Mouse (Mus musculus) layer of hippocampus, adult 9-10 months (tissue): ENCODE measurements around the gene Olfr1019.

ENCODE experiments used
- DNase-seq: peaks from one replicate; pipeline ENCODE4 v3.0.0; 2022; ENCODE audit warnings: low spot score

Gene Olfr1019

DNA sequence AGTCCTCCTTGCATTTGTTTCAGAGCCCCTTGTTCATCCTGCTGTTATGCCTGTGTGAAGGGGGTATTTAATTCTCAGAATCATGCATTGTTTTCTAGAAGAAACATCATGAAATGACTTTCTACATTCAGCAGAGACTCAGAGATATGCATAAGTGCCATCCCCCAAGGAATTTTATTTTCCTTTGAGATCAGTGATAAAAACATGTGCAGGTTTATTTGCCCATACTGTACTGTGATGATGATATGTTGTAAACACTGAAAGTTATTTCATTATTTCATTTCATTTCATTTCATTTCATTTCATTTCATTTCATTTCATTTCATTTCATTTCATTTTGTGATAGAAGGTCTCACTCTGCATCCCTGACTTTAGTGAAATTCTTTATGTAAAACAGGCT, at the start of gene Olfr1019:
Olfr1019 (minus strand) TSS at position 101 of the 400 bp plus-strand sequence.
- DNase-seq: no peak

DNA sequence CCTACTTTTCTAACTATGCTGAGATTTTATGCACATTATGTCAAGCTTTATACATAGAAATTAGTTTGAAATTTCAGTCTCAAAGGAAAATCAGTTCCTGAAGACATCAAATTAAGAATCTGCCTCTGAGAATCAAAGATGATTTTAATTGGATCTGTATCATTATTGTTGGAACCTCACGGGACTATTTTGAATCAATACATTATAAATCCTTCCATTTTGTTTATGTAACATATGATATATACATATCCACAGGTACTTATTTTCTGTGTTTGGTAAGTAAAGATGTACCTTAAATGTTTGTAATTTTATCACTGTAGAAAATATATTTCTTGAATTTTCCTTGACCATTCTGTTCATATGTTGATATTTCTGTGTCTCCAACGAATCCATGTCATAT, 40.1 kb upstream of the Olfr1019 start, which contains the start of gene Olfr1023:
Olfr1023 (plus strand) TSS at position 301 of the 400 bp plus-strand sequence.
- no peak for DNase-seq

DNA sequence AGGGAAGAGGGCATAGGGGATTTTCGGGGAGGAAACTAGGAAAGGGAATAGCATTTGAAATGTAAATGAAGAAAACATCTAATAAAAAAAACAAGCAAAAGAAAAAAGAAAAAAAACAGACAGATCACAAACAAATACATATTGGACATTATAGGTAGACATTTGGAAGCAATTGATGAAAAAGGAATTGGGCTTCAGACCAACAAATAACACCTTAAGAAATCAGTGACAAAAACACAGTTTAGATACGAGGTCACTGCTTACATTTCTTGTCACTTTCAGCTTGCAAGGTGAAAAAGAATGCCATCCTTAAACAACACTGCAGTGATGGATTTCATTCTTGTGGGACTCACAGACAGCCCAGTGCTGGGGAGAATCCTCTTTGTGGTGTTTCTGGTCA, 23.0 kb upstream of the Olfr1019 start, which contains the start of gene Olfr1022:
Olfr1022 (plus strand) TSS at position 301 of the 400 bp plus-strand sequence.
- no peak for DNase-seq

DNA sequence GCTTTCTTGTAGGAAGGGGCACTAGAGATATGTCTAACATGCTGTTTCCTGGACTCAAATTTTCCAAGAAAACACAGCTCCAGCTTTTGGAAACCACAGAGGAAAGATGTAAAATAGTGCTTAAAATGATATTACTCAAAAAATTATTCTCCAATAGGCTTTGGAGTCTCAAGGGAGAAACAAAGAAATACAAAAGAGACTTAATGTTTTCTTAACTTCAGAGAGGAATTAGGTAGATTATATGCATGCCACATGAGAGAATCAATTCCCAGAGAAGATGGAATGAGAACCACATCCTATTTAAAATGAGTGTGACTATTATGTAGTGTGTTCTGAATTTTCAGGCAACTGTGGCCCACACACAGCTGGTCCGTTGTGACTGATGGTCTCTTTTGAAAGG, 1.4 kb upstream of the Olfr1019 start, which contains the start of gene Olfr1020:
Olfr1020 (plus strand) TSS at position 301 of the 400 bp plus-strand sequence.
- no peak for DNase-seq

DNA sequence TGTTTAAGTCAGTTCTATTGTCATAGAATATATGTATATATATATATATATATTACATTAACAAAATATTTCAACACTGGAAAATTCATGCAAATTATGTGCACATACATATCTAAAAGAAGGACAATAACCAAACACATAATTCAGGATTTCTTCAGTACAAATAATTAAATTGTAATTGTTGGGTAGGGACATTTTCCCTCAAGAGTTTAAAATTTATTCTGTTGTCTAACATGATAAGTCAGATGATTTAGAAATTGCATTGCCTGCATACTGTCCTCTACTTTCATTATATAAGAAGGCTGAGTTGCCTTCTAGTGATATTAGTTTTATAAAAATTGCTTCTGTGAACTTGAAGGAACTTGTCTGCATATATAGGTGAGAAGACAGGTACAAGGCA, 27.1 kb downstream of the Olfr1019 start, which contains the start of gene Olfr1018:
Olfr1018 (plus strand) TSS at position 301 of the 400 bp plus-strand sequence.
- DNase-seq: no peak

DNA sequence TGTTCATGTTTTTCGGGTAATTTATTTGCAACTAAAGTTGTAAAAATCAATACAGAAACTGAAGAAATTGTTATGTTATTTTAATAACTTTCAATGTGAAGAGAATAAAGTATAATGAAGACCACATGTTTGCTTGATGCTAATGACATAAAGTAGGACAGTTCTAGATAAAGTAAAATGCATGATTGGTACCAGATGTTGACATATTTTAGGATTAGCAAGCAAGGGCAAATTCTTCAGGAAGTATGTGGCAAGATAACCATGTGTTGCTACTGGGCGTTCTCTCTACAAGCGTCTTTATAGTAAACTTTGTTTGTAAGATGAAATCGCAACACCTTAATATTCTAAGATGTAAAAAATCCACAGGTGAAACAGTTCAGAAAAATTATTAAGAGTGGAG, 40.8 kb downstream of the Olfr1019 start:
- DNase-seq: no peak

DNA sequence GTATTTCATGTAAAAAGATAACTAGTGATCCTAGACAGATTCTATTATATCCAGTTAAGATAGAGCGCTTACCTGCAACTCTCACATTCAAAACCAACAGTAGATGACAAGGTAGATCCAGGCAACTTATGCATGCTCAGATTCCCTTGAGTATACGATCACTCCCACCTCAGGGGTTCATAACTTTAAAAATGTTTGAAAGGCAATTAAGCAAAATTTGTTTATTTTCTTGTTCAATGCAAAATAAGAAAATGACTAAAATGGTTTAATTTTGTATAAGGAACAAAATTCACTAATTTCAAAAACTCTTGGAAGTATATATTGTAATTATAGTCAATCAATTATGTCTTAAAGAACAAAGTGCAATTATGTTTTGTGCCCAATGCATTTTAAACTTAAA, 42.8 kb downstream of the Olfr1019 start, which contains the start of gene Olfr1016:
Olfr1016 (minus strand) TSS at position 101 of the 400 bp plus-strand sequence.
- no peak for DNase-seq

DNA sequence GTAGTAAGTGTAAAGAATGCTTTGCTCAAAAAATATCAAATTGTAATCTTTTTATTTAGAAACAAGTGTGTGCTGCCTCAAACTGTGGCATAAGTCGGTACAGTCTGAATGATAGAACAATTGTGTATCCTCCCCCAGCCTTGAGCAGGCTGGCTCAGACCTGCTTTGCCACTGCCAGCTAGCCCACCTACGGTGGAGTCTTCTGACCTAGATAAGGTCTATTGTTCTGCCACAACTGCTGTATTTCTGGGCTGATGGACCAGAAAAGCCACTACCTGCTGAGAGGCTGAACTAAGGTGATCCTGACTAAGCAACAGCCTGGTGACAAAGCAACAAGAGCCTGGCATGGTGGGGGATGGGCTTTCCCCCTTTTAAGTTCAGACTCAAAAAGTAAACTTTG, 53.0 kb downstream of the Olfr1019 start:
- DNase-seq: no peak
